ENCODE assay signal across 23 mouse cellular contexts in genomic region chr6:33401161-33401560, GRCm38 (mm10).
DNase-seq lines count a peak whose midpoint lies in the region; ATAC-seq and TF ChIP-seq lines count a peak whose summit lies in the region.
"Had no signal": no experiment of that assay in that cellular context is flagged by ENCODE, and none has a peak within 500 bp of the region (broad histone marks: within the 10 kb centered on the region; RNA-seq: fewer than 3 reads in every experiment).

No protein-coding gene starts in this region.

- no peak overlapping the region for H3K4me3 ChIP-seq in lung, adult 2 months (replicated peaks; ENCODE audit: extremely low read depth, low read depth, low read length)
- H3K4me3 ChIP-seq: hindbrain, embryonic 15.5 days; intestine, embryonic 15.5 days; left cerebral cortex, adult 2 months; liver, embryonic 13.5 days had no signal

- peak; percentile 6 for DNase-seq in lung, postnatal 25 days (ENCODE audit: low spot score)
- no peak for DNase-seq in lung, adult 2 months
- peak; percentile 23 to 32 for DNase-seq in B cell, adult 2 months
- DNase-seq in monocyte, adult 2 months (ENCODE audit: low read depth in 1 of 2, low spot score in 2 of 2), result peak; percentile 2 to 7
- no peak for DNase-seq in kidney, postnatal 4 days
- DNase-seq in cerebellum, adult 9-11 months, result no peak
- DNase-seq: adrenal gland, postnatal 25 days; cerebellum, adult 11-12 months; cerebellum, postnatal 25 days; gastrocnemius, postnatal 10 days; heart, postnatal 36 days; kidney, postnatal 25 days; liver, embryonic 13.5 days; lung, embryonic 14.5 days; midbrain, embryonic 14.5 days; right cerebral cortex, adult 18-20 months; right cerebral cortex, postnatal 4 days had no signal

- ATAC-seq in common myeloid progenitor, adult 5-6 weeks (replicated peaks; ENCODE audit: low read depth, poor library complexity, severe bottlenecking), result peak; percentile 86
- no peak for ATAC-seq in erythroid progenitor cell, adult 5-6 weeks (replicated peaks; ENCODE audit: low FRiP score, poor library complexity, severe bottlenecking)
- ATAC-seq: forebrain, embryonic 16.5 days; intestine, embryonic 15.5 days had no signal

- TF ChIP-seq CTCF in lung, adult 2 months (IDR thresholded peaks at IDR 0.05; ENCODE audit: insufficient read depth, low read length), result no peak

- H3K4me1 ChIP-seq in lung, adult 2 months (ENCODE audit: control insufficient read depth, insufficient read depth, low read length), result no peaks in the 10 kb centered on the region; the same call in 1 of the 2 replicates
- H3K4me1 ChIP-seq: intestine, embryonic 15.5 days; liver, embryonic 13.5 days had no signal

- WGBS in lung, adult 2 months, result 90% methylated on average over 2 of the region's 2 CpGs

- no peak for TF ChIP-seq POLR2A in lung, adult 2 months (IDR thresholded peaks at IDR 0.05; ENCODE audit: borderline replicate concordance, extremely low read depth, low read depth, low read length)

Comparison
In these comparisons a context has a peak if more than half of its experiments do, and no peak if none do; other contexts are left out.
1. DNase-seq: peak in lung, postnatal 25 days (single experiment), B cell, adult 2 months (2 of 2) and monocyte, adult 2 months (2 of 2); none in lung, adult 2 months (single experiment), kidney, postnatal 4 days (0 of 2) and cerebellum, adult 9-11 months (single experiment).